Mouse (Mus musculus) skeletal muscle tissue, adult 2 months (tissue): ENCODE data around the gene Ttll1.

Experiments used
- DNase-seq: peaks from one replicate; pipeline ENCODE4 v3.0.0-alpha.2; 2012; ENCODE audit warnings: low read depth, low spot score

The Ttll1 gene

GRCm38 (mm10) chr15:83455034-83455433 is 55.7 kb downstream of the Ttll1 start:
- DNase-seq: no peak

GRCm38 (mm10) chr15:83454419-83454818 is 56.3 kb downstream of the Ttll1 start:
- DNase-seq: no peak

GRCm38 (mm10) chr15:83453879-83454278 is 56.8 kb downstream of the Ttll1 start:
- peak; percentile 57 for DNase-seq

GRCm38 (mm10) chr15:83452219-83452760 is 58.4 kb downstream of the Ttll1 start:
- DNase-seq: no peak

GRCm38 (mm10) chr15:83451621-83452210 is 59.0 kb downstream of the Ttll1 start:
- DNase-seq: peak; percentile 57

- DNase-seq: no peak
Measured at GRCm38 (mm10) chr15:83450007-83450406, 60.7 kb downstream of the Ttll1 start.

- no peak for DNase-seq
Measured at GRCm38 (mm10) chr15:83448646-83449045, 62.0 kb downstream of the Ttll1 start.

- DNase-seq: no peak
Measured at GRCm38 (mm10) chr15:83447791-83448544, 62.7 kb downstream of the Ttll1 start.

- DNase-seq: no peak
Measured at GRCm38 (mm10) chr15:83445908-83446307, 64.8 kb downstream of the Ttll1 start.

- no peak for DNase-seq
Measured at GRCm38 (mm10) chr15:83445383-83445782, 65.3 kb downstream of the Ttll1 start.

GRCm38 (mm10) chr15:83444425-83444824 is 66.3 kb downstream of the Ttll1 start:
- no peak for DNase-seq

- no peak for DNase-seq
Measured at GRCm38 (mm10) chr15:83442495-83443037, 68.1 kb downstream of the Ttll1 start.

- DNase-seq: no peak
Measured at GRCm38 (mm10) chr15:83440726-83441125, 70.0 kb downstream of the Ttll1 start.

GRCm38 (mm10) chr15:83436541-83436940 is 74.2 kb downstream of the Ttll1 start:
- no peak for DNase-seq

- no peak for DNase-seq
Measured at GRCm38 (mm10) chr15:83435324-83436090, 75.2 kb downstream of the Ttll1 start.

GRCm38 (mm10) chr15:83434692-83435091 is 76.0 kb downstream of the Ttll1 start:
- no peak for DNase-seq
